Mouse (Mus musculus): ENCODE results near the gene Rbfox3. TPM values are rescaled to one million over a fixed set of nuclear protein-coding genes. Genes with fewer than 3 reads are reported as not detected.

Rbfox3 gene
- polyA plus RNA-seq, 1 experiment from 2014 or later: 0.97 TPM

DNA sequence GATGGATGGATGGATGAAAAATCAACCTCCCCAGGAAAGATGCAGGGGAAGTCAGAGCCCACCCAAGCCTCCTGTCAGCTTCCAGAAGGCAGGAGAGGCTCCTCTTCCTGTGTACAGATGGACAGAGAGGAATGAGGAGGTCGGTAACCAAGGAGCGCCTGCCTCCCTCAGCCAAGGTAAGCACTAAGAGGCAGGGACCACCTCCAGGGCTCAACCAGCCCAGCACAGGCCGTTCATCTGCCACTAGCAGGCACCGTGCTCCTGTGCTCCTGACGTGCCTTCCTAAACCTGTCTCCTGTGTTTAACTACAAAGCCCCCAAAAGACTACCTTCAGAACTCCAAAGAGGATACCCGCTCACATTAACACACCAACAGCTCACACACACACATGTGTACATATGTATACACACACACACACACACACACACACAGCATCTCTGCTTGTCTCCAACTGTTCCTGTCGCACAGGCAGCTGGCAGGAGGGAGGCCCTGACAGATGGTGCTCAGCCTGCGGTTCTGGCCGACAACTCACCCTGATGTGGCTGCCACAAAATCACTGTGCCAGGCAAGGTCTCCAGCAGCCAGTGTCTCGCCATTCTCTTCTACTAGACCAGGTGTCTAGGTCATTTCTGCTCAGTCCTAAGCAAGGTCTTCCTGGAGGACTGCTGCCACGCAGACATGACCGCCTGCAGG lies 151.0 kb downstream of the Rbfox3 start:
- ATAC-seq: no peak
- Histone ChIP-seq H3K27me3 (replicated peaks; ENCODE audit: insufficient read depth, low read length) (no peaks in the 10 kb centered on the region), H3K36me3 (ENCODE audit: insufficient read depth, low read length) (no peaks in the 10 kb centered on the region), H3K9me3 (ENCODE audit: low read length) (no peaks in the 10 kb centered on the region), H3K27ac (ENCODE audit: low read length) (no peak overlapping the region), H3K4me2 (replicated peaks; ENCODE audit: low read depth, low read length) (no peak overlapping the region), H3K4me1 (ENCODE audit: insufficient read depth, low read depth, low read length) (no peaks in the 10 kb centered on the region), H3K4me3 (ENCODE audit: low read depth, low read length) (no peak overlapping the region), H3K9ac (replicated peaks; ENCODE audit: low read depth) (no peak overlapping the region)
- 76% methylated on average over 12 of the region's 12 CpGs for WGBS
- TF ChIP-seq EP300 (IDR thresholded peaks at IDR 0.05): no peak
- no peak for TF ChIP-seq CTCF (IDR thresholded peaks at IDR 0.05)
- no peak for DNase-seq (ENCODE audit: low spot score)

DNA sequence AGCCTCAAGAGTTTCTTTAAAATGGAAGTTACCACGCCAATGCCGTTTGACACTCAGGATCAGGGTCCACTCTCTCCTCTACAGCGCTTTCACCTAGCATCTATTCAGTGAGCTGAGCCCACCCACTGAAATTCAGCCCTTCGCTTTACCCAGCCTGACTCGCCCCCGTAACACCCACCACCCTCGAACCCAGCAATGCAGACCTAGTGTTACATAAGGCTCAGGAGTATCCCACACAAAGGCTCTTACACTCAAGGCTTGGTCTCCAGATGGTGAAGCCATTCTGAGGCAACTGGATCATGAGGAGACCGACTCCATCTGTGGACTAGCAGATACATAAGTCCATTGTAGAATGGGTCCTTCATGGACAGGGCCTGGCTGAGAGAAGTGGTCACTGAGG lies 152.2 kb downstream of the Rbfox3 start:
- H3K27ac ChIP-seq (ENCODE audit: low read length): no peak overlapping the region
- ATAC-seq (no peak), DNase-seq (ENCODE audit: low spot score) (no peak)
- no peaks in the 10 kb centered on the region for H3K27me3 ChIP-seq (replicated peaks; ENCODE audit: insufficient read depth, low read length)
- H3K4me2 ChIP-seq (replicated peaks; ENCODE audit: low read depth, low read length): no peak overlapping the region
- H3K36me3 ChIP-seq (ENCODE audit: insufficient read depth, low read length): no peaks in the 10 kb centered on the region
- H3K9ac ChIP-seq (replicated peaks; ENCODE audit: low read depth): no peak overlapping the region
- no peak overlapping the region for H3K4me3 ChIP-seq (ENCODE audit: low read depth, low read length)
- no peaks in the 10 kb centered on the region for H3K4me1 ChIP-seq (ENCODE audit: insufficient read depth, low read depth, low read length)
- no peak for TF ChIP-seq EP300 (IDR thresholded peaks at IDR 0.05)
- no peak for TF ChIP-seq CTCF (IDR thresholded peaks at IDR 0.05)
- H3K9me3 ChIP-seq (ENCODE audit: low read length): no peaks in the 10 kb centered on the region
- WGBS: 84% methylated on average over 8 of the region's 8 CpGs

DNA sequence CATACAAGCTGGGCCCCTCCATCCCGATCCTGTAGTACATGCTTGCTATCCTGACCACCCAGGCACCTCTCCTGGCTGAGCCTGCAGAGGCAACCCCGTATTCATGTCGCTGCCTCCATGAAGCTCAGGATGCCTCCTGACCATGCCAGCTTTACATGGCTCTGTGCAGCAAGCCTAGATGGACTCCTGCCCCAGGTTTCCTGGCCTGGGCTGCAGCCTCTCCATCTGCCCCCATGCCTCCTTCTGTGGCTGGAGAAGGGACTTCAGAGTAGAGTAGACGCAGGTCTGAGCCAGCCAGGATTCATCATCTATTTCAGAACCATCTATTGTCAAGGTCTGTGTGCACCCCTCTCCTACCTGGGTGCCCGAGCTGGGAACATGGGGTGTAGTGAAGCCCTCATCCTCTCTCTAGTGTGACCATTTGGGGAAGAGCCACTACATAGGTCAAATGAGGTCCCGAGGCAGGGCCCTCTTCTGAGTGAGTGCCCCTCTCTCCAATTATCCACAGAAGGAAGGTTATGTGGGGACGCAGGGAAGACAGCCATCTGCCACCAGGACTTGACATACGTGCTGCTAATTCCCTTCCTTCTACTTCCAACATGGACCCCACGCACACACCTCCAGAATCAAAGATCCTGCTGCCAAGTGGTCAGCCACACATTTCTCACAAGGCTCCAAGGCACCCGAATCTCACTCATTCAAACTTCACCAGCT lies 153.0 kb downstream of the Rbfox3 start:
- TF ChIP-seq CTCF (IDR thresholded peaks at IDR 0.05): no peak
- TF ChIP-seq EP300 (IDR thresholded peaks at IDR 0.05): no peak
- Histone ChIP-seq H3K4me1 (ENCODE audit: insufficient read depth, low read depth, low read length) (no peaks in the 10 kb centered on the region), H3K4me2 (replicated peaks; ENCODE audit: low read depth, low read length) (no peak overlapping the region), H3K27me3 (replicated peaks; ENCODE audit: insufficient read depth, low read length) (no peaks in the 10 kb centered on the region), H3K36me3 (ENCODE audit: insufficient read depth, low read length) (no peaks in the 10 kb centered on the region), H3K9ac (replicated peaks; ENCODE audit: low read depth) (no peak overlapping the region), H3K9me3 (ENCODE audit: low read length) (no peaks in the 10 kb centered on the region), H3K27ac (ENCODE audit: low read length) (no peak overlapping the region), H3K4me3 (ENCODE audit: low read depth, low read length) (no peak overlapping the region)
- WGBS: 78% methylated on average over 10 of the region's 10 CpGs
- DNase-seq (ENCODE audit: low spot score) (no peak), ATAC-seq (no peak)

DNA sequence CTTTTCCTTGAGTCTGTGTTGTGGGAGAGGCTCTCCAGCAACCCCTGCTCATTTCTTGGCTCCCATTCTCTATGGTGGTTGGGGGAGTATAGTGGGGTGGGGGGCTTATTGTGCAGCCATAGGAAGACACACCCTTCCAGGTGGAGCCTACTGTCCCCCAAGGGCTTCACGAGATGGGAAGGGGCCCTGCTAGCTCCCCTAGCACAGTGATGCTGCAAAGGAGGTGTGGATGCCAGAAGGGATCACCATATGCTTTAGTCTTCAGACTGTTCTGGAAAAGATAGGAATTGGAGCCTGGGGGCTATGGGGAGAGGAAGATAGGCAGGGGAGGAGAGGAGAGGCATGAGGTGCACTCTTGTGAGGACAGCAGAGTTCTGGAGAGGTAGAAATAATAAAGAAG lies 153.9 kb downstream of the Rbfox3 start:
- no peak overlapping the region for H3K9ac ChIP-seq (replicated peaks; ENCODE audit: low read depth)
- H3K36me3 ChIP-seq (ENCODE audit: insufficient read depth, low read length): no peaks in the 10 kb centered on the region
- H3K9me3 ChIP-seq (ENCODE audit: low read length): no peaks in the 10 kb centered on the region
- no peak for ATAC-seq
- 58% methylated on average over 1 of the region's 1 CpGs for WGBS
- no peak for DNase-seq (ENCODE audit: low spot score)
- H3K27ac ChIP-seq (ENCODE audit: low read length): no peak overlapping the region
- no peak overlapping the region for H3K4me3 ChIP-seq (ENCODE audit: low read depth, low read length)
- no peaks in the 10 kb centered on the region for H3K4me1 ChIP-seq (ENCODE audit: insufficient read depth, low read depth, low read length)
- no peak for TF ChIP-seq EP300 (IDR thresholded peaks at IDR 0.05)
- TF ChIP-seq CTCF (IDR thresholded peaks at IDR 0.05): no peak
- H3K27me3 ChIP-seq (replicated peaks; ENCODE audit: insufficient read depth, low read length): no peaks in the 10 kb centered on the region
- H3K4me2 ChIP-seq (replicated peaks; ENCODE audit: low read depth, low read length): no peak overlapping the region

DNA sequence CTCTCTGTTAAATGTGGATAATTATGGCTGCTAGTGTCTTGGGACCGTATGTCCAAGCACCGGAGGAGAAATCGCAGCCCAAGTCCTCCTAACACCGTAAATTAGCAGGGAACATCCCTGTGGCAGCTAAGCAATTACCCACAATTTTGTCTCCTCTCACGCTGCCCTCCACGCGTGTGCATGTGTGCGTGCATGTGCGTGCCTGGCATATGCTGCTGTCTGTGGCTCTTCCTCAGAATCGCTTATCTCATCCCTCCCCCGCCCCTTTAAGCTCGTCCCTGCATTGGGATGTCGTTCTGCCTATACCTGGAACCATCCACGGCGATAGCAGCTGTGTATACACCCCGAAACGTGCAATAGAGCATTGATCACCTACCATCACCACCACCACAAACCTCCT lies 156.4 kb downstream of the Rbfox3 start:
- H3K4me1 ChIP-seq (ENCODE audit: insufficient read depth, low read depth, low read length): no peaks in the 10 kb centered on the region
- H3K27me3 ChIP-seq (replicated peaks; ENCODE audit: insufficient read depth, low read length): no peaks in the 10 kb centered on the region
- 74% methylated on average over 17 of the region's 17 CpGs for WGBS
- DNase-seq (ENCODE audit: low spot score) (no peak), ATAC-seq (no peak)
- H3K36me3 ChIP-seq (ENCODE audit: insufficient read depth, low read length): no peaks in the 10 kb centered on the region
- H3K27ac ChIP-seq (ENCODE audit: low read length): no peak overlapping the region
- H3K9me3 ChIP-seq (ENCODE audit: low read length): no peaks in the 10 kb centered on the region
- H3K9ac ChIP-seq (replicated peaks; ENCODE audit: low read depth): no peak overlapping the region
- no peak overlapping the region for H3K4me3 ChIP-seq (ENCODE audit: low read depth, low read length)
- TF ChIP-seq CTCF (IDR thresholded peaks at IDR 0.05): no peak
- TF ChIP-seq EP300 (IDR thresholded peaks at IDR 0.05): no peak
- no peak overlapping the region for H3K4me2 ChIP-seq (replicated peaks; ENCODE audit: low read depth, low read length)

DNA sequence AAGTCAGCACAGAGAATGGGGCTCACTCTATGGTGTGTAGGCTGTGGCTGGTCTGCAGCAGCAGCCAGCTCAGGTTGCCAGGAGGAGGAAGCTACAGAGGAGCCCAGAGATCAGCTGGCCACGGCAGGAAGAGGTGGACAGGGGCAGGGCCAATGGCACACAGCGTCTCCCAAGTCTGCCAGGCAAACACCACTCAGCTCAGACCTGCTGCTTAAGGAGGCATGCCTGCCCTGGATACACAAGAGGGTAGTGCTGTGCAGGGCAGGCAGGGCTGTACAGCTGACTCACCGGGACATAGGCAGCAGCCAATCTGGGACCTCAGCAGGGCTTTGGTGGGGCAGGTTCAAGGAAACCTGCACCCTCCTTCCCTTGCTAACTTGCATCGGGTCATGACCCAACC lies 156.9 kb downstream of the Rbfox3 start:
- TF ChIP-seq EP300 (IDR thresholded peaks at IDR 0.05): no peak
- TF ChIP-seq CTCF (IDR thresholded peaks at IDR 0.05): no peak
- no peak overlapping the region for H3K4me2 ChIP-seq (replicated peaks; ENCODE audit: low read depth, low read length)
- H3K36me3 ChIP-seq (ENCODE audit: insufficient read depth, low read length): no peaks in the 10 kb centered on the region
- H3K9me3 ChIP-seq (ENCODE audit: low read length): no peaks in the 10 kb centered on the region
- no peaks in the 10 kb centered on the region for H3K4me1 ChIP-seq (ENCODE audit: insufficient read depth, low read depth, low read length)
- ATAC-seq (no peak), DNase-seq (ENCODE audit: low spot score) (no peak)
- WGBS: 30% methylated on average over 4 of the region's 4 CpGs
- H3K27ac ChIP-seq (ENCODE audit: low read length): no peak overlapping the region
- no peaks in the 10 kb centered on the region for H3K27me3 ChIP-seq (replicated peaks; ENCODE audit: insufficient read depth, low read length)
- H3K4me3 ChIP-seq (ENCODE audit: low read depth, low read length): no peak overlapping the region
- no peak overlapping the region for H3K9ac ChIP-seq (replicated peaks; ENCODE audit: low read depth)

All from lung, postnatal 0 days (tissue).